Mouse (Mus musculus): ENCODE measurements at regions not wholly inside any gene's neighbourhood (a gene's known extent, or its start where the extent isn't known, plus 50 kb on each side); places are given as distances from the start of the nearest gene placed in this dataset.

GRCm38 (mm10) chr9:79346371-79347096, 372.1 kb downstream of the Col12a1 start:
- Histone ChIP-seq H3K4me2 (no peak overlapping the region), H3K27ac (no peak overlapping the region), H3K36me3 (replicated peaks) (no peaks in the 10 kb centered on the region), H3K4me3 (no peak overlapping the region), H3K9me3 (no peaks in the 10 kb centered on the region; the same call in 1 of the 2 replicates), H3K9ac (no peak overlapping the region), H3K4me1 (no peaks in the 10 kb centered on the region), H3K27me3 (replicated peaks) (no peaks in the 10 kb centered on the region)
- no peak for ATAC-seq (replicated peaks)
- 90% methylated on average over 15 of the region's 15 CpGs for WGBS

- Histone ChIP-seq H3K9me3 (no peaks in the 10 kb centered on the region), H3K4me2 (no peak overlapping the region), H3K4me1 (no peaks in the 10 kb centered on the region), H3K9ac (no peak overlapping the region), H3K27me3 (replicated peaks) (no peaks in the 10 kb centered on the region), H3K4me3 (no peak overlapping the region), H3K36me3 (replicated peaks) (no peaks in the 10 kb centered on the region), H3K27ac (no peak overlapping the region)
- WGBS, result 90% methylated on average over 2 of the region's 2 CpGs
- no peak for ATAC-seq (replicated peaks)
Measured at GRCm38 (mm10) chr9:79392020-79392419, 326.6 kb downstream of the Col12a1 start.

- Histone ChIP-seq H3K27ac (no peak overlapping the region), H3K27me3 (replicated peaks) (no peaks in the 10 kb centered on the region), H3K4me3 (no peak overlapping the region), H3K9me3 (no peaks in the 10 kb centered on the region), H3K36me3 (replicated peaks) (no peaks in the 10 kb centered on the region), H3K4me1 (no peaks in the 10 kb centered on the region), H3K4me2 (no peak overlapping the region), H3K9ac (no peak overlapping the region)
- no peak for ATAC-seq (replicated peaks)
Measured at GRCm38 (mm10) chr9:79414989-79415388, 303.6 kb downstream of the Col12a1 start.

DNA sequence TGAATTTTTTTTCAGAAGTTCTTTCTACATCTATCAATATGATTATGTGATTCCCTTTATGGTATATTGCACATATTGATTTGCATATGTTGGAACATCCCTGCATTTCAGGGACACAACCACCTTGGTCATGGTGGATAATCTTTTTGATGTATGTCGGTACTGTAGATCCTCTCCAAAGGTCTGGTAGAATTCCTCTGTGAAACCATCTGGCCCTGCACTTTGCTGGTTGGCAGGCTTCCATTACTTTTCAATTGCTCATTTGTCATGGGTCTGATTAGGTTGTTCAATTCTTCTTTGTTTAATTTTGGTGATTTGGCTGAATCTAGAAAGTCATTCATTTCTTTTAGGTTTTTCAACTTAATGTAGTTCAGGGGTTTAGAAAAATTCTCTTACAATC, 288.2 kb downstream of the Col12a1 start:
- Histone ChIP-seq H3K9me3 (no peaks in the 10 kb centered on the region), H3K27ac (no peak overlapping the region), H3K4me3 (no peak overlapping the region), H3K4me2 (no peak overlapping the region), H3K4me1 (no peaks in the 10 kb centered on the region), H3K9ac (no peak overlapping the region), H3K27me3 (replicated peaks) (no peaks in the 10 kb centered on the region), H3K36me3 (replicated peaks) (no peaks in the 10 kb centered on the region)
- WGBS, result 58% methylated on average over 1 of the region's 1 CpGs
- no peak for ATAC-seq (replicated peaks)

DNA sequence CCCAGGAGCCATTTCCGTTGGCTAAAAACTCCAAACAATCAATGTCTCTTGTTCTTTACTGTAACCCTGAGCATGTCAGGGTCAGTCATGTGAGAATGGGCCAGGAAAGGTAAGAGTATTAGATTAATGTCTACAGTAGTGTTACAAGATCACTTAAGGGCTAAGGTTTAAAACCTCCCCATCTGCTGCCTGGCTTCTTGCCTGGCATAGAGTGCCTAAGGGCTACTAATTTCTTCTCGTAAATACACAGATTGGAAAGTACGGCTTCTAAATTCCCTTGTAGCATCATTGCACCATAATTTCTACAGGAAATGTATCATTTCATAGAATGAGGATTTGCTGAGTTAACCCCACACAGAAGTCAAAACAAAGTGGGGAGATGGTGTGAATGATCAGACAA, 281.0 kb downstream of the Col12a1 start:
- no peak overlapping the region for H3K9ac ChIP-seq
- no peaks in the 10 kb centered on the region for H3K36me3 ChIP-seq (replicated peaks)
- H3K4me1 ChIP-seq, result no peaks in the 10 kb centered on the region
- WGBS, result 91% methylated on average over 3 of the region's 3 CpGs
- no peak for ATAC-seq (replicated peaks)
- H3K4me3 ChIP-seq, result no peak overlapping the region
- H3K27ac ChIP-seq, result no peak overlapping the region
- no peaks in the 10 kb centered on the region for H3K9me3 ChIP-seq
- no peaks in the 10 kb centered on the region for H3K27me3 ChIP-seq (replicated peaks)
- H3K4me2 ChIP-seq, result no peak overlapping the region

DNA sequence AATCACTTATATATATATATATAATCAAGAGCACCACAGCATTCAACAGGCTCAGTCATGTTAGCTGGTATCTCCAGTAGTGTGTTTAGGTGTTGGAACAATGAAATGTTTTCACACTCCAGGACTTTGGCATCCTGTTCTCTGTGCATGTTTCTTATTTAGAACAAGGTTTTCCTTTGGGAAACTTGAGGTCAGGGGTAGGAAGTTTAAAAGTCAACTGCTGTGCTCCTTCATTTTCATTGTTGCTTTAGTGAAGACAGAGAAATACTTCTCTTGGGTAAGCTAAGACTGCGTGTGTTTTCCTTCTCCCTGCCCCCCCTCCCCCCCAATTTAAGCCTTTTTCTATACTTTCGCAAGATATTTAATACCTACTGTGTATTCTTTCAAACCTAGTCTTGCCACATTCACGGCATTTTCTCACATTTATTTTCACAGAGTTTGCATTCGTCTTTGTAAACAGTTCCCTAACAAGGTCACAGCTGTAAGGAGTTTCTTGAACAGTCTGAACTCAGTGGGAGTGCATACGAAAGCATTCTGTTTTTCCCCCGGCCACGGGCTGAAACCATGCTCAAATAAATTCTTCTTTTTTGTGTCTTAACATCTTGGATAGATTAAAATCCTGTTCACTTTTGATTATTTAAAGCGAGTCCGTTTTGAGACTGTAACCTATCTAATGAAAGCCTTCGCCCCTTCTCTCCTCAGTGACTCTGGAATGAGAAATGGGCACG, 279.2 kb downstream of the Col12a1 start:
- Histone ChIP-seq H3K4me3 (no peak overlapping the region), H3K27me3 (replicated peaks) (no peaks in the 10 kb centered on the region), H3K9me3 (no peaks in the 10 kb centered on the region), H3K27ac (no peak overlapping the region), H3K4me2 (no peak overlapping the region), H3K36me3 (replicated peaks) (no peaks in the 10 kb centered on the region), H3K9ac (no peak overlapping the region), H3K4me1 (no peaks in the 10 kb centered on the region)
- WGBS, result 67% methylated on average over 11 of the region's 11 CpGs
- no peak for ATAC-seq (replicated peaks)

DNA sequence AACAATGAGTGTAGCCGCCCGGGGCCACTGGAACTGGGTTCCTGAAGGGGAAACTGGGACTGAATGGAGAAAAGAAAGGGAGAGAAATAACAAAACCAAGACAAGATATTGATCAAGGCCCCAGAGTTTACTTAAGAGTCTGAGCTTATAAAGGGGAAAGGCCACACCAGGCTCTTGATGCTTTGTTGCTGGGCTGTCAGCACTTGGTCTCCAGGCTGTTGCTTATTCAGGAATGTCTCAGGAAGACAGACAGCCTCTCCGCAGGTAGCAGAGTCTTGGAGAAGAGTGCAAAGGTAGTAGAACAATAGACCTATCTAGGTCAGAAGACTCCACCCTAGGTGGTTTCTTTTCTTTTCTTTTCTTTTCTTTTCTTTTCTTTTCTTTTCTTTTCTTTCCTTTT, 263.4 kb downstream of the Col12a1 start:
- H3K4me2 ChIP-seq, result no peak overlapping the region
- no peaks in the 10 kb centered on the region for H3K36me3 ChIP-seq (replicated peaks)
- H3K4me1 ChIP-seq, result no peaks in the 10 kb centered on the region
- no peak overlapping the region for H3K27ac ChIP-seq
- WGBS, result 54% methylated on average over 3 of the region's 3 CpGs
- H3K9ac ChIP-seq, result no peak overlapping the region
- no peak for ATAC-seq (replicated peaks)
- H3K4me3 ChIP-seq, result no peak overlapping the region
- no peaks in the 10 kb centered on the region for H3K9me3 ChIP-seq
- H3K27me3 ChIP-seq (replicated peaks), result no peaks in the 10 kb centered on the region

GRCm38 (mm10) chr9:79479118-79479517, 239.5 kb downstream of the Col12a1 start:
- Histone ChIP-seq H3K4me1 (no peaks in the 10 kb centered on the region), H3K9me3 (no peaks in the 10 kb centered on the region), H3K4me3 (no peak overlapping the region), H3K4me2 (no peak overlapping the region), H3K27me3 (replicated peaks) (no peaks in the 10 kb centered on the region), H3K9ac (no peak overlapping the region), H3K27ac (no peak overlapping the region), H3K36me3 (replicated peaks) (no peaks in the 10 kb centered on the region)
- WGBS, result 26% methylated on average over 1 of the region's 1 CpGs
- ATAC-seq (replicated peaks), result no peak

GRCm38 (mm10) chr9:79500253-79500652, 218.4 kb downstream of the Col12a1 start:
- Histone ChIP-seq H3K27me3 (replicated peaks) (no peaks in the 10 kb centered on the region), H3K27ac (no peak overlapping the region), H3K36me3 (replicated peaks) (no peaks in the 10 kb centered on the region), H3K4me1 (no peaks in the 10 kb centered on the region), H3K9me3 (no peaks in the 10 kb centered on the region), H3K4me3 (no peak overlapping the region), H3K9ac (no peak overlapping the region), H3K4me2 (no peak overlapping the region)
- 54% methylated on average over 2 of the region's 2 CpGs for WGBS
- ATAC-seq (replicated peaks), result no peak

DNA sequence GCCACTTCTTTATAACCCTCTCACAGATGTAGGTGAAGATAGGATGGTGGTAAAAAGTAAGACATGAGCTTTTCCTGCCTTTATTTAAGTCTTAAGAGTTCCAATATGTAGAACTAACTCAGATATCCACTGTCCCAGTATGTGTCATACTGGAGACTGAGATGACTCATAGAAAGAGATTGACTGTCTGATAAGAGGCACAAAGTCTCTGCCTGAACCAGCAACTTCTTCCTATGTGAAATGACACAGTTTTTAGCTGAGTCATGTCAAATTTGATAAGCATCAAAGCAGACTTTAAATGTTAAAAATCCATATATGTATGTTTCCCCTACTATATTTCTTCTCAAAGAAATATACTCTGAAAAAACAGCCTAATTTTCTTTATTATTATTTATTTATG, 216.6 kb downstream of the Col12a1 start:
- Histone ChIP-seq H3K4me3 (no peak overlapping the region), H3K27ac (no peak overlapping the region), H3K4me2 (no peak overlapping the region), H3K27me3 (replicated peaks) (no peaks in the 10 kb centered on the region), H3K9me3 (no peaks in the 10 kb centered on the region), H3K36me3 (replicated peaks) (no peaks in the 10 kb centered on the region), H3K9ac (no peak overlapping the region), H3K4me1 (no peaks in the 10 kb centered on the region)
- ATAC-seq (replicated peaks), result no peak

- Histone ChIP-seq H3K27me3 (replicated peaks) (no peaks in the 10 kb centered on the region), H3K36me3 (replicated peaks) (no peaks in the 10 kb centered on the region), H3K9ac (no peak overlapping the region), H3K4me2 (no peak overlapping the region), H3K9me3 (no peaks in the 10 kb centered on the region), H3K4me3 (no peak overlapping the region), H3K27ac (no peak overlapping the region), H3K4me1 (no peaks in the 10 kb centered on the region)
- WGBS, result 89% methylated on average over 7 of the region's 7 CpGs
- ATAC-seq (replicated peaks), result no peak
Measured at GRCm38 (mm10) chr9:79516384-79516783, 202.2 kb downstream of the Col12a1 start.

GRCm38 (mm10) chr9:79517461-79517860, 201.2 kb downstream of the Col12a1 start:
- H3K4me2 ChIP-seq, result no peak overlapping the region
- 83% methylated on average over 5 of the region's 5 CpGs for WGBS
- no peak for ATAC-seq (replicated peaks)
- H3K36me3 ChIP-seq (replicated peaks), result no peaks in the 10 kb centered on the region
- H3K4me1 ChIP-seq, result no peaks in the 10 kb centered on the region
- no peak overlapping the region for H3K27ac ChIP-seq
- no peaks in the 10 kb centered on the region for H3K9me3 ChIP-seq
- no peak overlapping the region for H3K4me3 ChIP-seq
- H3K9ac ChIP-seq, result no peak overlapping the region
- no peaks in the 10 kb centered on the region for H3K27me3 ChIP-seq (replicated peaks)

DNA sequence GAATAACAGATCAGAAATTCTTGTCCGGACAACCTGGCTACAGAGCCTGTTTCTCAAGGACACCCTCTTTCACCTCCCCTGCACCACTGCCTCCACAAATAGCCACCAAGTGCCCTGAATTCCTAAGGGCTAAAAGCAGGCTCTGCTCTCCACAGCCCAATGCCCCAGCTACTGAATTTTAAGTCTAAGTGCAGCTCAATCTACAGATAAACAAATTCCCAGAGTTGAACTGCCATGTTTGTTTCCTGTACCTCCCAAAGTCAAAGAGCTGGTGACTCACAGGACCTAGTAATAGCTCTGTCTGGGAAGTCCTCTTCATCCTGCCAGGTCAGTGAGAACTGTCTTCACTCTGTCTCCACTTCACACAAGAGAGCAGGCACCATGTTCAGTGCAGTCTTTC, 200.0 kb downstream of the Col12a1 start:
- no peaks in the 10 kb centered on the region for H3K36me3 ChIP-seq (replicated peaks)

More for the DNA sequence above, 200.0 kb downstream of the Col12a1 start:
- no peak overlapping the region for H3K9ac ChIP-seq
- 77% methylated on average over 1 of the region's 1 CpGs for WGBS
- H3K4me3 ChIP-seq, result no peak overlapping the region
- no peak overlapping the region for H3K27ac ChIP-seq
- H3K27me3 ChIP-seq (replicated peaks), result no peaks in the 10 kb centered on the region
- H3K9me3 ChIP-seq, result no peaks in the 10 kb centered on the region
- no peaks in the 10 kb centered on the region for H3K4me1 ChIP-seq
- no peak overlapping the region for H3K4me2 ChIP-seq
- ATAC-seq (replicated peaks), result no peak

Measured in midbrain, embryonic 15.5 days (tissue).